Mouse (Mus musculus): Measurements from ENCODE around the gene Slc31a1.

DNA sequence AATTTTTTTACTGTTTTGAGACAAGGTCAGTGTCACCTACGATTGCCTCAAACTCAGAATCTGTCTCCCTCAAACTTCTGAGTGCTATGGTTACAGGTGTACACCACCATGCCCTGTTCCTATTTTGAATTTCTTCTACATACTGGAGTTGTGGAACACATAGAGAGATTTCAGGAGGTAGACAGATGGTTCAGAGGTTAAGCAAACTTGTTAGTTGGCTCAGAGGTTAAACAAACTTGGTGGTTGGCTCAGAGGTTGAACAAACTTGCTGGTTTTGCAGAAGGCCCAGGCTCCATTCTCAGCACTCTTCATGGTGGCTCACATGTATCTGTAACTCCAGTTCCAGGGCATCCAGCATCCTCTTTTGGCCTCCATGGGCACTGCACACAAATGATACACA, 23.6 kb downstream of the Slc31a1 start:
- TF ChIP-seq CTCF (IDR thresholded peaks at IDR 0.05; ENCODE audit: insufficient read depth, low read length) (no peak), POLR2A (IDR thresholded peaks at IDR 0.05; ENCODE audit: borderline replicate concordance, extremely low read depth, low read depth, low read length) (no peak)

All from lung, adult 2 months (tissue).